Mouse (Mus musculus) brain, embryonic 14.5 days (tissue): Measurements from ENCODE around the gene Adamts15. TPM values are rescaled to one million over a fixed set of nuclear protein-coding genes. Genes with fewer than 3 reads are reported as not detected.

ENCODE experiments used
- DNase-seq: peaks from one replicate; pipeline ENCODE4 v3.0.0-alpha.2; 2011; ENCODE audit warnings: low read depth
- CTCF ChIP-seq: fragments of 200-500 bp; IDR thresholded peaks from 2 replicates; pipeline ENCODE4 v1.5.1; 2012; ENCODE audit warnings: inconsistent platforms, mild to moderate bottlenecking, moderate library complexity, borderline replicate concordance; ENCODE audit not compliant: insufficient read depth, insufficient read length; ENCODE audit errors: extremely low read depth
- POLR2A ChIP-seq: fragments of 200-500 bp; IDR thresholded peaks from 2 replicates; pipeline ENCODE4 v1.6.1; 2012; ENCODE audit warnings: mild to moderate bottlenecking, inconsistent platforms, borderline replicate concordance; ENCODE audit not compliant: poor library complexity, insufficient read depth, insufficient read length, severe bottlenecking; ENCODE audit errors: extremely low read depth
- polyA plus RNA-seq: library from polyadenylated mRNA; depleted of rRNA; stranded (reverse); fragments of >200 nt; gene quantifications from 2 replicates; pipeline ENCODE4 v1.2.3, GENCODE M21; 2012

Adamts15 gene
- polyA plus RNA-seq, 1 experiment = 6.2 TPM

- DNase-seq = no peak
- TF ChIP-seq CTCF (no peak), POLR2A (no peak)
Measured at GRCm38 (mm10) chr9:30944234-30944633, 22.0 kb upstream of the Adamts15 start.

DNA sequence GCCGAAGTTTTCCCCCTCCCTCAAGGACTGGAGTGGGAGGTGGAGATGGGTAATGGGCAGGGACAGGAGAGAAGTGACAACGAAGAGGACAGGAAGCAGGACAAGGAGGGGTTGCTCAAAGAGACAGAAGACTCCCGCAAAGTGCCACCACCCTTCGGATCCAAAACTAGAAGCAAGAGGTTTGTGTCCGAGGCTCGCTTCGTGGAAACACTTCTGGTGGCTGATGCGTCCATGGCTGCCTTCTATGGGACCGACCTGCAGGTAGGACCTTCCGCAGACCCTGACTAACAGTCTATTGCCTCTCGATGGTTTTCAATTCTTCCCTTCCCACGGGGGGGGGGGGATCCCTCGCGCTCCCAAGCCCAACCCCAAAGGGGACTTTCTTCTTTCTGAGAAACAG is 21.1 kb upstream of the Adamts15 start:
- DNase-seq = no peak
- TF ChIP-seq CTCF = no peak
- no peak for TF ChIP-seq POLR2A

- peak; percentile 82 for DNase-seq
- TF ChIP-seq CTCF (peak; percentile 61), POLR2A (no peak)
Measured at GRCm38 (mm10) chr9:30942512-30943313, 20.5 kb upstream of the Adamts15 start, which contains the start of gene Adamts8. Gene Adamts8 (plus strand): TSS chr9:30942562.

DNA sequence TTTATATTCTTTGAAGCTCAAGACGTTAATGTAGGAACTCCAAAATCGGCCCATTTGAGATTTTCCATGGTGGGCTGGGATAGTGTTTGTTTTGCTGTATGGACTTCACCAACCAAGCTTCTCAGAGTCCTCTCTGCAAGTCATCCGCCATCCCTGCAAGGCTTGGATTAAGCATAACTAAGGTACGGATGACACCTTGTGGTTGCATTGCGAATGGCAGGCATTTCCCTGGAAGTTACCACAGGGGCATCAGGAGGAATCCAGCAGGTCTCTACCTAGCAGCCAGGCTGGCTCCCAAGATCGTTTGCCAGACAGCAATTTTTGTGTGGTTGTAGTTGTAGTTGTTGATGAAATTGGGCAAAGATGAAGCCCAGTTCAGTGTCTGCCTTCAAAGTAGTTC is 18.1 kb upstream of the Adamts15 start:
- DNase-seq = peak; percentile 92
- TF ChIP-seq POLR2A (no peak), CTCF (peak; percentile 94)

- TF ChIP-seq POLR2A (no peak), CTCF (peak; percentile 65; the same call in 1 of the 2 replicates)
- peak; percentile 91 for DNase-seq
Measured at GRCm38 (mm10) chr9:30936674-30937438, 14.6 kb upstream of the Adamts15 start.

DNA sequence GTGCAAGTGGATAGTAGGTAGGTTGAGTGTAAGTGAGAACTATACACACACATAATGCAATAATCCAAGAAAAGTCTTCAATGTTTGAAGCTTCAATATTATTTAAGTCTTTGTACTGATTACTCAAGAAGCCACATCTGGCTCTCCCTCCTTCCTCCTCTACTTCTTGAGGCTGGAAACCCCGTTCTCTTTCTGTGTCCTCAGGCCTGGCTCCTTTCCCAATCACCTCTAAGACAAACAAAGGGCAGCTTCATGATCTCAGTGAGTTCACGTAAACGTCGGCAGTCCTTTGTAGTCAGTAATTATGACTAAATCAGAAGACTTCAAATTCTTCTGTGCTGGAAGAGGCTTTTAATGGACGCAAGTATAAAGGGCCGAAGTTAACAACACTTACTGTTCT is 12.6 kb upstream of the Adamts15 start:
- TF ChIP-seq POLR2A (no peak), CTCF (no peak)
- DNase-seq = no peak

- TF ChIP-seq CTCF (no peak), POLR2A (no peak)
- no peak for DNase-seq
Measured at GRCm38 (mm10) chr9:30932346-30932745, 10.1 kb upstream of the Adamts15 start.

DNA sequence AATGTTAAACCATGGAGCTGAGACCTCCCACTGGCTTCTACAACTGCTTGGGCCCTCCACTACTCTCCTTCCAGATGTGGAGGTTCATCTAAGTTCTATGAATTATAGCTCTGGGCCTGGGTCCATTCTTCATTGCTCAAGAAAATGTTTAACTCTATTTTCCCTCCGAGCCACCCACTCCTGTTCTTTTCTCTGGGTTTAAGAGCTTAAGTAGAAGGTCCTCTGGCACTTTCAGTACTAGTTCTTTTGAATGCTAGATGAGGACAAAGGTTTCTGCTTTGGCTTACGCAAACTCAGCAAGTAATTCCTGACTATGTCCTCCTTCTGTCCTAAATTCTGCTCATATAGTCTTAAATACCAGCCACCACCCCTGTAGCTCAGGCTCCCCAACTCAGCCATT is 6.5 kb upstream of the Adamts15 start:
- DNase-seq = no peak
- TF ChIP-seq POLR2A = no peak
- TF ChIP-seq CTCF = no peak

- TF ChIP-seq CTCF (no peak), POLR2A (no peak)
- peak; percentile 40 for DNase-seq
Measured at GRCm38 (mm10) chr9:30921261-30922103, 770 bp downstream of the Adamts15 start.

- peak; percentile 34 for DNase-seq
- TF ChIP-seq POLR2A = no peak
- TF ChIP-seq CTCF = peak; percentile 46; the same call in 1 of the 2 replicates
Measured at GRCm38 (mm10) chr9:30920736-30921135, 1.5 kb downstream of the Adamts15 start.

GRCm38 (mm10) chr9:30919686-30920085 is 2.6 kb downstream of the Adamts15 start:
- no peak for DNase-seq
- no peak for TF ChIP-seq POLR2A
- no peak for TF ChIP-seq CTCF
